Mouse (Mus musculus) intestine, postnatal 0 days (tissue): ENCODE results near the gene Lmx1a. TPM values are rescaled to one million over a fixed set of nuclear protein-coding genes. Genes with fewer than 3 reads are reported as not detected.

ENCODE experiments used
- ATAC-seq: fragments of 200-750 bp; cut with Nextera tagmentation; 2 replicates; pipeline ENCODE4 v1.8.0; 2017; ENCODE audit warnings: mild to moderate bottlenecking, moderate TSS enrichment, moderate library complexity
- H3K27ac ChIP-seq: fragments of 300-500 bp; sonication (generic); 2 replicates; pipeline ENCODE4 v1.5.1; 2014; ENCODE audit warnings: mild to moderate bottlenecking, low read depth, low read length, moderate library complexity
- H3K27me3 ChIP-seq: fragments of 300-500 bp; sonication (generic); replicated peaks from 2 replicates; pipeline ENCODE4 v1.6.1; 2014; ENCODE audit warnings: low read length, mixed read lengths; ENCODE audit not compliant: control insufficient read depth, insufficient read depth
- H3K36me3 ChIP-seq: fragments of 300-500 bp; sonication (generic); 2 replicates; pipeline ENCODE4 v1.6.1; 2014; ENCODE audit warnings: mild to moderate bottlenecking, moderate library complexity; ENCODE audit not compliant: control insufficient read depth, insufficient read depth
- H3K4me1 ChIP-seq: fragments of 300-500 bp; sonication (generic); replicated peaks from 2 replicates; pipeline ENCODE4 v1.6.1; 2014; ENCODE audit warnings: antibody characterized with exemption, low read length, mixed read lengths; ENCODE audit not compliant: control insufficient read depth, insufficient read depth
- H3K4me2 ChIP-seq: fragments of 300-500 bp; sonication (generic); replicated peaks from 2 replicates; pipeline ENCODE4 v1.6.1; 2014; ENCODE audit warnings: low read depth, mild to moderate bottlenecking, moderate library complexity
- H3K4me3 ChIP-seq: fragments of 300-500 bp; sonication (generic); 2 replicates; pipeline ENCODE4 v1.5.1; 2014; ENCODE audit warnings: low read depth, low read length
- H3K9ac ChIP-seq: fragments of 300-500 bp; sonication (generic); 2 replicates; pipeline ENCODE4 v1.6.1; 2014; ENCODE audit warnings: mild to moderate bottlenecking, low read depth, low read length
- H3K9me3 ChIP-seq: fragments of 300-500 bp; sonication (generic); 2 replicates; pipeline ENCODE4 v1.6.1; 2016; ENCODE audit warnings: mixed run types; ENCODE audit not compliant: control insufficient read depth
- CTCF ChIP-seq: sonication (generic); IDR thresholded peaks from 2 replicates; pipeline ENCODE4 v1.5.1; 2016; ENCODE audit warnings: low read depth, mild to moderate bottlenecking, control low read depth, antibody characterized with exemption, moderate library complexity
- WGBS: fragments of 180-500 bp; shearing (Covaris S2); extraction: QIAGEN DNeasy Blood & Tissue Kit; methylation state at CpG from one replicate; pipeline ENCODE4 v1.1.7; 2014; 5-methylcytosine and 5-hydroxymethylcytosine counted together
- polyA plus RNA-seq: library from polyadenylated mRNA; unstranded; fragments of >200 nt; fragmentation: Nextera tagmentation; extraction: Ambion mirVana; gene quantifications from 2 replicates; pipeline ENCODE4 v1.2.1, GENCODE M21; 2015

Lmx1a gene
- polyA plus RNA-seq, 1 experiment from 2014 or later, result 0.27 TPM

- no peaks in the 10 kb centered on the region for H3K36me3 ChIP-seq
- H3K4me1 ChIP-seq, result no peaks in the 10 kb centered on the region
- H3K27me3 ChIP-seq, result no peaks in the 10 kb centered on the region
- H3K27ac ChIP-seq, result no peak overlapping the region
- H3K9me3 ChIP-seq, result no peaks in the 10 kb centered on the region
- H3K4me3 ChIP-seq, result no peak overlapping the region
- no peak for ATAC-seq
- no peak for TF ChIP-seq CTCF
- H3K9ac ChIP-seq, result no peak overlapping the region
- 35% methylated on average over 6 of the region's 6 CpGs for WGBS
- H3K4me2 ChIP-seq, result no peak overlapping the region
Observed at GRCm38 (mm10) chr1:167746676-167747075, 57.6 kb downstream of the Lmx1a start.

- Histone ChIP-seq H3K9ac (no peak overlapping the region), H3K36me3 (no peaks in the 10 kb centered on the region), H3K4me3 (no peak overlapping the region), H3K9me3 (no peaks in the 10 kb centered on the region), H3K27me3 (no peaks in the 10 kb centered on the region), H3K27ac (no peak overlapping the region), H3K4me1 (no peaks in the 10 kb centered on the region), H3K4me2 (no peak overlapping the region)
- ATAC-seq, result no peak
- WGBS, result 71% methylated on average over 5 of the region's 5 CpGs
- no peak for TF ChIP-seq CTCF
Observed at GRCm38 (mm10) chr1:167752661-167753060, 63.6 kb downstream of the Lmx1a start.

GRCm38 (mm10) chr1:167754085-167754484, 65.0 kb downstream of the Lmx1a start:
- Histone ChIP-seq H3K27me3 (no peaks in the 10 kb centered on the region), H3K27ac (no peak overlapping the region), H3K9me3 (no peaks in the 10 kb centered on the region), H3K4me3 (no peak overlapping the region), H3K9ac (no peak overlapping the region), H3K4me1 (no peaks in the 10 kb centered on the region), H3K4me2 (no peak overlapping the region), H3K36me3 (no peaks in the 10 kb centered on the region)
- TF ChIP-seq CTCF, result no peak
- no peak for ATAC-seq
- WGBS, result 54% methylated on average over 4 of the region's 4 CpGs

- no peak overlapping the region; the same call in 1 of the 2 replicates for H3K4me2 ChIP-seq
- H3K4me3 ChIP-seq, result no peak overlapping the region
- no peak for ATAC-seq
- no peaks in the 10 kb centered on the region for H3K4me1 ChIP-seq
- H3K36me3 ChIP-seq, result no peaks in the 10 kb centered on the region
- H3K9ac ChIP-seq, result no peak overlapping the region
- H3K27me3 ChIP-seq, result no peaks in the 10 kb centered on the region
- WGBS, result 23% methylated on average over 14 of the region's 14 CpGs
- no peak for TF ChIP-seq CTCF
- no peak overlapping the region for H3K27ac ChIP-seq
- no peaks in the 10 kb centered on the region for H3K9me3 ChIP-seq
Observed at GRCm38 (mm10) chr1:167754636-167755522, 65.8 kb downstream of the Lmx1a start.

GRCm38 (mm10) chr1:167758208-167758607, 69.2 kb downstream of the Lmx1a start:
- 58% methylated on average over 8 of the region's 8 CpGs for WGBS
- no peak overlapping the region for H3K4me2 ChIP-seq
- no peak for TF ChIP-seq CTCF

GRCm38 (mm10) chr1:167760307-167760706, 71.3 kb downstream of the Lmx1a start:
- Histone ChIP-seq H3K36me3 (no peaks in the 10 kb centered on the region), H3K4me2 (no peak overlapping the region), H3K4me3 (no peak overlapping the region), H3K4me1 (no peaks in the 10 kb centered on the region), H3K9me3 (no peaks in the 10 kb centered on the region), H3K27ac (no peak overlapping the region), H3K27me3 (no peaks in the 10 kb centered on the region), H3K9ac (no peak overlapping the region)
- WGBS, result 80% methylated on average over 10 of the region's 10 CpGs
- ATAC-seq, result no peak
- TF ChIP-seq CTCF, result no peak

More at GRCm38 (mm10) chr1:167758208-167758607, 69.2 kb downstream of the Lmx1a start:
- no peak overlapping the region for H3K27ac ChIP-seq
- no peaks in the 10 kb centered on the region for H3K27me3 ChIP-seq
- H3K4me3 ChIP-seq, result no peak overlapping the region
- no peaks in the 10 kb centered on the region for H3K9me3 ChIP-seq
- no peaks in the 10 kb centered on the region for H3K36me3 ChIP-seq
- H3K9ac ChIP-seq, result no peak overlapping the region
- H3K4me1 ChIP-seq, result no peaks in the 10 kb centered on the region
- no peak for ATAC-seq
